Mouse (Mus musculus): Measurements from ENCODE around the gene Hist1h2af. TPM values are rescaled to one million over a fixed set of nuclear protein-coding genes. Genes with fewer than 3 reads are reported as not detected.
"Not testable (repeated sequence)": the region's sequence is repeated elsewhere in the genome, so short reads cannot be mapped to it uniquely, and the experiment has no call there.

The Hist1h2af gene
- polyA plus RNA-seq, 1 experiment = 76.9 TPM

GRCm38 (mm10) chr13:23571022-23571503 is 37.4 kb downstream of the Hist1h2af start, which contains the start of the genes Hist1h2ae and Hist1h2bg:
Gene Hist1h2ae (minus strand): TSS chr13:23571220.
Gene Hist1h2bg (plus strand): TSS chr13:23571396.
- peak within 1 kb of the TSS; percentile 83 for H3K27ac ChIP-seq (ENCODE audit: insufficient read depth, low read depth, low read length)
- peaks cover 5% of the 10 kb centered on the region for H3K4me1 ChIP-seq (ENCODE audit: control insufficient read depth, insufficient read depth, low read length)
- TF ChIP-seq POLR2A (IDR thresholded peaks at IDR 0.05; ENCODE audit: borderline replicate concordance, low read depth, low read length) (no peak), CTCF (IDR thresholded peaks at IDR 0.05; ENCODE audit: low read depth, low read length) (no peak)
- H3K4me3 ChIP-seq (ENCODE audit: insufficient read depth, low read length) = peak within 1 kb of the TSS; percentile 57

GRCm38 (mm10) chr13:23571504-23572217 is 38.0 kb downstream of the Hist1h2af start:
- peak overlapping the region; percentile 75 for H3K27ac ChIP-seq (ENCODE audit: insufficient read depth, low read depth, low read length)
- H3K4me3 ChIP-seq (ENCODE audit: insufficient read depth, low read length) = peak overlapping the region; percentile 57
- H3K4me1 ChIP-seq (ENCODE audit: control insufficient read depth, insufficient read depth, low read length) = not testable (repeated sequence)

GRCm38 (mm10) chr13:23572218-23573033 is 38.7 kb downstream of the Hist1h2af start:
- Histone ChIP-seq H3K4me3 (ENCODE audit: insufficient read depth, low read length) (no peak overlapping the region; the same call in 1 of the 2 replicates), H3K4me1 (ENCODE audit: control insufficient read depth, insufficient read depth, low read length) (peaks cover 13% of the 10 kb centered on the region), H3K27ac (ENCODE audit: insufficient read depth, low read depth, low read length) (peak overlapping the region; percentile 75)
- TF ChIP-seq POLR2A (IDR thresholded peaks at IDR 0.05; ENCODE audit: borderline replicate concordance, low read depth, low read length) (no peak), CTCF (IDR thresholded peaks at IDR 0.05; ENCODE audit: low read depth, low read length) (no peak)

- Histone ChIP-seq H3K4me1 (ENCODE audit: control insufficient read depth, insufficient read depth, low read length) (peaks cover 15% of the 10 kb centered on the region), H3K27ac (ENCODE audit: insufficient read depth, low read depth, low read length) (peak overlapping the region; percentile 81), H3K4me3 (ENCODE audit: insufficient read depth, low read length) (peak overlapping the region; percentile 53)
Measured at GRCm38 (mm10) chr13:23573034-23573897, 39.6 kb downstream of the Hist1h2af start.

- Histone ChIP-seq H3K4me3 (ENCODE audit: insufficient read depth, low read length) (peak within 1 kb of the TSS; percentile 53), H3K27ac (ENCODE audit: insufficient read depth, low read depth, low read length) (peak within 1 kb of the TSS; percentile 83), H3K4me1 (ENCODE audit: control insufficient read depth, insufficient read depth, low read length) (peaks cover 15% of the 10 kb centered on the region)
Measured at GRCm38 (mm10) chr13:23573898-23574524, 40.3 kb downstream of the Hist1h2af start, which contains the start of the genes Hist1h2bf and Hist1h2ad. Gene Hist1h2bf (minus strand): TSS chr13:23574196. Gene Hist1h2ad (plus strand): TSS chr13:23574381.

- Histone ChIP-seq H3K27ac (ENCODE audit: insufficient read depth, low read depth, low read length) (peak overlapping the region; percentile 83), H3K4me3 (ENCODE audit: insufficient read depth, low read length) (peak overlapping the region; percentile 42; the same call in 1 of the 2 replicates), H3K4me1 (ENCODE audit: control insufficient read depth, insufficient read depth, low read length) (peaks cover 13% of the 10 kb centered on the region)
Measured at GRCm38 (mm10) chr13:23574546-23575170, 41.0 kb downstream of the Hist1h2af start.

- Histone ChIP-seq H3K4me3 (ENCODE audit: insufficient read depth, low read length) (peak within 1 kb of the TSS; percentile 63), H3K27ac (ENCODE audit: insufficient read depth, low read depth, low read length) (peak within 1 kb of the TSS; percentile 83), H3K4me1 (ENCODE audit: control insufficient read depth, insufficient read depth, low read length) (peaks cover 10% of the 10 kb centered on the region)
- TF ChIP-seq POLR2A (IDR thresholded peaks at IDR 0.05; ENCODE audit: borderline replicate concordance, low read depth, low read length) (no peak), CTCF (IDR thresholded peaks at IDR 0.05; ENCODE audit: low read depth, low read length) (no peak)
Measured at GRCm38 (mm10) chr13:23575271-23575851, 41.7 kb downstream of the Hist1h2af start, which contains the start of gene Hist1h3d. Gene Hist1h3d (plus strand): TSS chr13:23575763.

- Histone ChIP-seq H3K4me1 (ENCODE audit: control insufficient read depth, insufficient read depth, low read length) (peaks cover 12% of the 10 kb centered on the region), H3K27ac (ENCODE audit: insufficient read depth, low read depth, low read length) (peak overlapping the region; percentile 81)
Measured at GRCm38 (mm10) chr13:23575864-23576313, 42.2 kb downstream of the Hist1h2af start.

More at GRCm38 (mm10) chr13:23575864-23576313, 42.2 kb downstream of the Hist1h2af start:
- H3K4me3 ChIP-seq (ENCODE audit: insufficient read depth, low read length) = peak overlapping the region; percentile 63
